Mouse (Mus musculus) heart, adult 9 months (tissue): ENCODE data around the gene Ciart.
"Not testable (repeated sequence)": the region's sequence is repeated elsewhere in the genome, so short reads cannot be mapped to it uniquely, and the experiment has no call there.

Source experiments
- DNase-seq, 2 experiments: peaks; one replicate each; pipeline ENCODE4 v3.0.0; 2022; ENCODE audit warnings: low spot score in 2 of 2

Gene Ciart

GRCm38 (mm10) chr3:95865050-95865449, 17.0 kb downstream of the Ciart start:
- DNase-seq, result peak; percentile 78 to 84

GRCm38 (mm10) chr3:95863578-95863977, 18.5 kb downstream of the Ciart start:
- DNase-seq, result no peak

DNA sequence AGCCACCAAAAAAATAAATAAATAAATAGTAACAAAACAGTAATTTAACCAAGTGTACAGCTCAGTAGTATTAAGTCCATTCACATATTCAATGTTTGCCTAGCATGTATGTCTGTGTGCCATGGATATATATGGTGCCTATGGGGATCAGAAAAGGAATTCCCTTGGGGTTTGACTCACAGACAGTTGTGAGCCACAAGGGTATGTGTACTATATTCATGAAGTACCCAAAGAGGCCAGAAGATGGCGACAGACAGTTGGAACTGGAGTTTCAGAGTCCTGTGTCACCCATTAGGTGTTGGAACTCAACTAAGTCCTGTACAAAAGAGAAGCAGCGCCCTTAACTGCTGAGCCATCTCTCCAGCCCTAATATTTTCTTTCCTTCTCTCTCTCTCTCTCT, 20.3 kb downstream of the Ciart start:
- peak; percentile 73 to 86 for DNase-seq

GRCm38 (mm10) chr3:95861216-95861615, 20.8 kb downstream of the Ciart start:
- no peak for DNase-seq

GRCm38 (mm10) chr3:95860323-95860722, 21.7 kb downstream of the Ciart start:
- no peak for DNase-seq

DNA sequence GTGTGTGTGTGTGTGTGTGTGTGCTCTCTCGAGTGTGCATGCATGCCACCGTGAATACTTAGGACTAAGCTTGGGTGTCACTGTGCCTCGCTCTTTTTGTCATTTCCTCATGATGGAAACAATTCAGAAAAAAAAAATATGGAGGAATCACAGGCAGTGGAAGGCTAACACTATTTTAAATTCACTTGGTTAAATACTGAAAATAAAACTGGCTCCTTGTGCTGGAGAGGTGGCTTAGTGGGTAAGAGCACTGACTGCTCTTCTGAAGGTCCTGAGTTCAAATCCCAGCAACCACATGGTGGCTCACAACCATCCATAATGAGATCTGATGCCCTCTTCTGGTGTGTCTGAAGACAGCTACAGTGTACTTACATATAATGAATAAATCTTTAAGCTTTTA, 23.8 kb downstream of the Ciart start:
- DNase-seq, result not testable (repeated sequence)

- not testable (repeated sequence) for DNase-seq
Observed at GRCm38 (mm10) chr3:95857050-95857449, 25.0 kb downstream of the Ciart start.

DNA sequence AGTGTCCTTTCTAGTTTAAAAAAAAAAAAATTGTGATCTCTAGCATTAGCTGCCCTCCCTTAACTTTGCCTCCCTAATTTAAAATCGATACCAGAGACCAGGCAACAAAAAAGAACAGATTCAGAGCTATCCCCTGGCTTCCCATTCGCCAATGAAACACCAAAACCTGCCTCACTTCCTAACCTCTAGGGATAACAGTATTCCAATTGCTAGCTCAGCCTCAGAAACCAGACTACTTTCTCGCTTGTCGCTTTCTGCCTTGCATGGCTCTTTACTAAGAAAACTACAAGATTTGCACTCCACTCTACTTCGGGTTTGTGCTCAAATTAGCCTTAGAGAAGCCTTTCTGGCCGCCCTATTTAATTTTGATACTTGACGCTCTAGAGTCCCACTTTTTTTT, 25.9 kb downstream of the Ciart start:
- no peak for DNase-seq

GRCm38 (mm10) chr3:95855502-95856089, 26.5 kb downstream of the Ciart start, which contains the start of gene Prpf3:
Gene Prpf3, minus strand, starts transcription at chr3:95855885.
- peak; percentile 96 to 97 for DNase-seq

DNA sequence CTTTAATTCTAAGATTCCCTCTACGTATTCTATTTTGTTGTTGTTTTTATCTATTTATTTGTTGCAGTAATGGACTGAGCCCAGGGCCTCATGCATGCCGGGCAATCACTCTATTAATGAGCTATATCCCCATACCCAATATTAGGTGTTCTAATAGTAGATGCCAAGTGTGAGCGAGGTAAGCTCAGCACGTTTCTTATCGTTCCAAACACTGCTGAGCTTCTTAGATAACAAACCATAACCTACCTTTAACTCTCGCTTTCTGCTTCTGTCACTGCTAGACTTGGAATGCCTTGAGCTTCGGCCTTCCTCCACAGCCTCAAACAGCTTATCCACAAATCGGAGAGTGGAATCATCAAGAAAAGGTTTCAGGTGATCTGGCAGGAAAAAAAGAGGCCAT, 30.7 kb downstream of the Ciart start:
- DNase-seq, result no peak

GRCm38 (mm10) chr3:95850611-95851010, 31.4 kb downstream of the Ciart start:
- no peak for DNase-seq

DNA sequence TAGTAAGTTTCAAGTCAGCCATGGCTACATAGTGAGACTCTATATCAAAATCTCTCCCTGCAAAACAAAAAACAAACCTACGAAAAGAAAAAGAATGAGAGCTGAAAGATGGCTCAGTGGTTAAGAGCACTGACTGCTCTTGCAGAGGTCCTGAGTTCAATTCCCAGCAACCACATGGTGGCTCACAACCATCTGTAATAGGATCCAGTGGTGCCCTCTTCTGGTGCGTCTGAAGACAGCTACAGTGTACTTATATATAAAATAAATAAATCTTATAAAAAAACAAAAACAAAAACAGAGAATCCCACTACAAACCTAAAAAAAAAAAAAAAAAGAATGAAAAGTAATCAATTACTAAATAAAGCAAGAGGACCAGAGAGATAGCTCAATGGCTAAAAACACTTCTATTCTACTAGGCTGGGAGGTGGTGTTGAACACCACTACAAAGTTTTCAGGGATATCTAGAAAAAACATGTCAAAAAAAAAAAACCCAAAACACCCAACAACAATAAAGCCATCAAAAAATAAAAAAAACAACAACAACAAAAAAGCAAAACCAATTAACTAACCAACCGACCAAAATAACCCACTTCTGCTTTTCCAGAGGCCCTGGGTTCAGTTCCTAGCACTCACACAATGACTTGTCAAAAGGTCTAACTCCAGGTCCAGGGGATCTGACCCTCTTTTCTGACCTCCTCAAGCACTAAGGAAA, 39.4 kb downstream of the Ciart start:
- no peak for DNase-seq

GRCm38 (mm10) chr3:95839250-95839649, 42.8 kb downstream of the Ciart start:
- DNase-seq, result no peak

DNA sequence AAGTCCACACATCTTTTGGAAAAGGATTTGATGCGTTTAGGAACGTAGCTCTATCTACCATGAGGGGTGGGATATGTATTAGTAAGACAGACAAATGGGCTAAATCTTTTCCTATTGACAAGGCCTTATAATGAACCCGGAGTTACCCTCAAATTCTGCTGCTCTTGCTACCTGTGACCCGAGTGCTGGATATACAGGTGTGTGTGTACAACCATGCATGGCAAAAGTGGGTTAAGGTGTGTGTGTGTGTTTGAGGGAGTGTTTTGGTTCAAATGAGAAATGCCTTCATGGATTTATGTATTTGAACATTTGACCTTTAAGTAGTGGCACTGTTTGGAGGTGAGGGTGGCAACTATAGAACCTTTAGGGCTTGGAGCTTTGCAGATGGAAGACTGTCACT, 53.0 kb downstream of the Ciart start:
- no peak for DNase-seq
